Mouse (Mus musculus) liver, adult (tissue): ENCODE data around the gene Timp2.

Experiments used
- GATA4 ChIP-seq: IDR thresholded peaks from 2 replicates; pipeline ENCODE4 v1.6.1; 2014; ENCODE audit warnings: mild to moderate bottlenecking, low read length; ENCODE audit not compliant: insufficient replicate concordance

Gene Timp2

DNA sequence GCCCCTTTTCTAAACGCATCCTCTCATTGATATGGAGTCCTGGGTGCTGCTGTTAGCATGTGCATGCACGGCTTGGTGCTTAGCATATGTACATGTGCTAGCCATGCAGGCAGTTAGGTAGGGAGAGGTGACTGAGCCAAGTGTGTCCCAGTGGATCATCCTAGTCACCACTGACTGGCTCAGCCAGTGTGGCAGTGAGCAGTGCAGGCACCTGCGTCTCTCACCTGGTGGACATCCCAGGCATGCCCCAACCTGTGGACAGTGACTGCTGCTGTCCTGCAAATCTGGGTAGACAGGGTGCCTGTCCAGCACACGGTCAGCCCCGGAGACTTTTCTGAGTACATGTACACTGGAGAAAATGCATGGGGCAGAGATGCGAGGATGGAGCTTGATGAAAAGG, 27.0 kb downstream of the Timp2 start:
- TF ChIP-seq GATA4, result no peak

DNA sequence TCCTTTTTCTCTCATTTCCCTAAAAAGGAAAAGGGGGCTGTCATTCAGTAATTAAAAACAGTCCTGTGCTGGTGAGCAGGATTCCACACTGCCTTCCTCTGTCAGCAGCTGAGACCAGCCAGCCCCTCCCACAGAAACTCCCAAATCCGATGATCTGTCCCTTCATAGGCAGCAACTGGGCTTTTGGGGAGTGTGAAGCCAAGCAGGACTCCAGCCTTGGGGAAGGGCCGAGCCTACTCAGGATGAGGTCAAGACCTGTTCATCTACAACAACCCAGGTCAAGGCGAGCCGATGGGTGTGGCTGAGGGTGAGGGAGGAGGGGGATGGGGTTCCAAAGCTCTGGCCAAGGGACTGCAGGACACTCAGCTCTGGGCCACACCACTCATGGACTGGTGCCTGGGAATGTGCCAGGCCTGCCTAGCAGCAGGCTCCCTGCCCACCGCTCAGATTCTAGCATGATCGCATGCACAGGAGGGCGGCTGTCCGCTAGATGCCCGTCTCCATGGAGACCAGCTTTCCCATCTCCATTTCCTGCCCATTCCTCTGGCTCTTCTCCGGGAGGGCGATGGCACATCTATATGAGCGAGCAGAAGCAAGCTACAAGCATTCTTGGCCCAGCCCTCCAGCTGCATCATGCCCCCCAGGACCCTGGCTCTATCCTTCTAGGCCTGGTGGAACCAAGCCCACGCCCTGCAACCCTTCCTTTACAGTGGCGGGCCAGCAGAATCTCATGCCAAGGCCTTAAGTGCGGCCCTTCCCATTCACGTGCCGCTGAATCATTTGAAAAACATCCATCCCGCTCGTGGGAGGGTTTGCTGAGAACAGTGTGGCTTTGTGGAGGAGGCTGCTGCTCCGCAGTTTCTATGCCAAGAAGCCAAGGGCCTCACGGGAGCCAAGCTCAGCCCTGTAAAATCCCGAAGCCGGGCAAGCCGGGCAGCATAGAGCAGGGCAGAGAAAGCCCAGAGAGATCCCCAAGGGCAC, 28.3 kb downstream of the Timp2 start:
- TF ChIP-seq GATA4, result no peak

- TF ChIP-seq GATA4, result no peak
Observed at GRCm38 (mm10) chr11:118326491-118326890, 29.0 kb downstream of the Timp2 start.

- no peak for TF ChIP-seq GATA4
Observed at GRCm38 (mm10) chr11:118324541-118324940, 31.0 kb downstream of the Timp2 start.

GRCm38 (mm10) chr11:118323974-118324373, 31.6 kb downstream of the Timp2 start:
- no peak for TF ChIP-seq GATA4

DNA sequence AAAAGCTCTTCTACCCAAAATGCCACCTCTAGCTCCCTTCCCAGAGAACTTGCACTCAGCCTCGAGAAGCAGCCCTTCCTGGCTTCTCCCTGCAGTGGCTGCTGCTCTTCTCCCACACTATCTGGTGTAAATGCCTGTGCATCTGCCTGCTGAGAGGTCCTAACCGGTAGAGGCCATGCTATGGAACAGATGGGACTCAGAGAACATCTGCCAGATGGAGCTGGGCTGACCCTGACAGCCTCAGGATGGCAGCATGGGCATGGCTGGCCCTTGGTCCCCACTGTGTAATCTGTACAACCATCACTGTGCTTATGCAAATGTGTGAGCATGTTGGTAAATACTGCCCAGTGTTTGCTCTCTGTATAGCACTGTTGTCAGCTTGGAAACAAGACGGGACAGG, 32.9 kb downstream of the Timp2 start:
- no peak for TF ChIP-seq GATA4

- no peak for TF ChIP-seq GATA4
Observed at GRCm38 (mm10) chr11:118321971-118322370, 33.6 kb downstream of the Timp2 start.

DNA sequence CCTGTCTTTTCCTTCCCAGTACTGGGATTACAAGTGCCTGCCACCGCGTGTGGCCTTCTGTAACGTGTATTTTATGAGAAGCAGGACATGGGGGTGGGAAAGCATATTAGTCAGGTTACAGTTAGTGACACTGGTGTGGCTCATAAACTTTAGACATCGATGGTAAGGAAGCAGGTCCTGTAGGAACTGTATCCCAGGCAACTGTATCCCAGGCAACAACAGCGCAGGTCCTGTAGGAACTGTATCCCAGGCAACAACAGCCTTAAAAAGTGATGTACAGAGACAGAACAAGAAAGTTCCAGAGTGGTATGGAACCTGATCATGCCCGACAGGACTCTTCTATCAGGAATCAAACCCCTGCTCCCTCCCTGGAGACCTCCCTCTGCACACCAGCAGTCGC, 34.0 kb downstream of the Timp2 start:
- TF ChIP-seq GATA4, result no peak

DNA sequence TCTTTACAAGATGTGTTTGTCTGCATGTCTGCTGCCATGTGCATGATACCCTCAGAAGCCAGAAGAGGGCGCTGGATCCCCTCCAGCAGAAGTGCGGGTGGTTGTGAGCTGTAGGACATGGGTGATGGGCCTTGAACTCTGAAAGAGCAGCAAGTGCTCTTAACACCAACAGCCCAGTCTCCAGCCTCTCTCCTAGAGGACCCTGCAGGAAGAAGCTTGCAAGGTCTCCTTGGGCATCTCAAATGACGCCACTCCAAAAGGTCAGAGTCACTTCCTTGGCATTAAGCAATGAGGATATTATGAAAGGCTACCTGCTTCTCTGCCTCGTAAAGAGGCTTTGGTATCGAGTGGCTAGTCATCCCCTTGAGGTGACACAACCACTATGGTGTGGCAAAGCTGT, 36.9 kb downstream of the Timp2 start:
- no peak for TF ChIP-seq GATA4

GRCm38 (mm10) chr11:118317129-118317528, 38.4 kb downstream of the Timp2 start:
- TF ChIP-seq GATA4, result no peak

- TF ChIP-seq GATA4, result no peak
Observed at GRCm38 (mm10) chr11:118316231-118316806, 39.2 kb downstream of the Timp2 start.

DNA sequence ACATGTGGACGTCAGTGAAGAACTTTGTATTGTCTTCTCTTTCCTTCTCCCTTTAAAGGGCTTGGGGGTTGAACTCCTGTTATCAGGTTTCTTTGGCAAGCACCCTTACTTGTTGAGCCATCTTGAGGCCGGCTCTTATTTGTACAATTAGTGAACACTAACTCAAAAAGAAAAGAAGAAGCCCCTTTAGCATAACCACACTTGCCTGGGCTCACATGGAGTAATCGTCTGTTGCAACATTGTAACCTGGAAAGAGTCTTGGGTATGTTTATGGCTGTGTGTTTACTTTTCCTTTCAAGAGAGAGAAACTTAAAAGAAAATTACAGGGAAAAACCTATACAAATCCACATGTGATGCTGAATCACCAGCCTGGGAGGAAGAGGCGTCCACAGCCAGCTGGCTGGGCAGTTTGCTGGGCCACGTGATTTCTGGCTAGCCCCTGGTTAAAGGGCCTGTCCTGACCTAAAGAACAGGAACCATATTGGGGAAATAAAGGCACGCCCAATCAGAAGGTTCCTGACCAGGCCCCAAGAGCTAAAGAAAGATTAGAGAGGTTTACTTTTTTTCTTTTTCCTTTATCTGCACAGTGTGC, 43.3 kb downstream of the Timp2 start:
- no peak for TF ChIP-seq GATA4

DNA sequence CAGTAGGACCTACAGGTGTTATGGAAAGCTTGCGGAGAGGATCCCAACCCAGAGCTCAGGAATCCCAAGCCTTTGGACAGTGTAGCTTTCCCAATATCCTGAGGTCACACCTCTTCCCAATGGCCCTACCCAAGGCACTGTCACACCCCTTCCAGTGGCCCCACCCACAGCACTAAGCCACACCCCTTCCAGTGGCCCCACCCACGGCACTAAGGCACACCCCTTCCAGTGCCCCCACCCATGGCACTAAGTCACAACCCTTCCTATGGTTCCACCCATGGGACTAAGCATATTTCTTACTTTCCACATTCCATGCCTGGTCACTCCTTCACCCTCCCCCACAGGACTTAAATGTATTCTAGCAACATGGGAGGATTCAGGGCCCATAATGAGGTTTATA, 56.7 kb downstream of the Timp2 start:
- TF ChIP-seq GATA4, result no peak

DNA sequence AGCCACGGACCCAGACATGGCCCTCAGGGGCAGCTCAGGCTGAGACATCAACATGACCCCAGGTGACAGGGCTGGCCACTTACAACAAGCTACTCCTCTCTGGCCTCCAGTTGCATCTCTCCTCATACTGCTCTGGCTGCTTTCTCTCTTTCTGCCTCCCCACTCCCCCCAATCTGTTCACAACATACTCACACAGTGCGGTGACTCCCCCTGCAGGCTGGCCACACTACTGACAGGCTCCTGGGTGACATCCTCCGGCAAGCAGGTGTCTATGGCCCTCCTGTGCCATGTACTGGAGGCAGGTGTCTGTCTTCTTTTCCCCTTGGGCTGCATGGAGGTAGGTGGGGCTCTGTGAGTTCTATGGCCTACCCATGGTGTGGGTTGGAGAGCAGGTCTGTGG, 57.6 kb downstream of the Timp2 start:
- no peak for TF ChIP-seq GATA4

GRCm38 (mm10) chr11:118295026-118295425, 60.5 kb downstream of the Timp2 start:
- TF ChIP-seq GATA4, result no peak

- no peak for TF ChIP-seq GATA4
Observed at GRCm38 (mm10) chr11:118292671-118293070, 62.9 kb downstream of the Timp2 start.

DNA sequence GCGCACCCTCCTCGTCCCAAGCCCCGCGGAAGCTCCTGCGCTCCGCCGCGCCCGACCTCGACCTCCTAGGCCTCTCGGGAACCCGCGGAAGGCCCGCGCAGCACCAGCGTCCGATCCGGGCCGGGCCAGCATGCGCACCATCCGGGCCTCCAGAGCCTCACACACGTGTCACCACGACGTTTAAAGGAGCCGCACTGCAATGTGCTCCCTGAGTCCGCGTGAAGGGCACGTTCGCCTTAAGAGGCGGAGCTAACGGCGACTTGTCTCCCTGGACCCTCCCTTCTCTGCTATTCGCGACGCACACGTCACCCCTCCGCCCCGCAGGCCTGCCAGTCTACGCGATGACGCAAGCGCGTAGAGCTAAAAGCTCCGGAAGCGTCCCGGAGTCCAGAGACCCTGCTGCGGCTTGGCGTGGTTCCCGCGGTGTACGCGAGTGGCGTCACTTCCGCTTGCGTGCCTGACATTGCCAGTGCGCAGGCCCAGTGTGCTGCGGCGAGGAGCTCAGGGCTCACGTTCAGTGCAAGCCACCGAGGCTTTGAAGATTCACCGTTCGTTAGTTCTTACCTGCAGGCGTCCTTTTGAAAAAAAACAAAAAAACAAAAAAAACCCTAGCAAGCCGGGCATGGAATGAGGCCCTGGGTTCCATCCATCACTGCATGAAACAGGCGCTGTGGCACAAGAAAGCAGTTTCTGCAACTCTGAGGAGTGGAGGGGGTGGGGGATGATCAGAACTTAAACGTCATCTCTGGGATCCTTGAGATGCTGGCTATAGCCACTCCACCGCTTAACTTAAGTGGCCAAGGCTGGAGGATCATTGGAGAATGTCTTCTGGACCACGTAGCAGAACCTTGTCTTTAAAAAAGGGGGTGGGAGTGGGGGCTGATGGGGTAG, 65.3 kb downstream of the Timp2 start, which contains the start of gene Usp36:
Gene Usp36, minus strand, starts transcription at position 246 of the 891 bp plus-strand sequence.
- TF ChIP-seq GATA4, result no peak; the same call in 1 of the 2 replicates
